Mouse (Mus musculus) small intestine, adult 2 months (tissue): ENCODE results near the gene D930007J09Rik.

Experiments
- CTCF ChIP-seq: fragments of 200-500 bp; IDR thresholded peaks from 2 replicates; pipeline ENCODE4 v1.5.1; 2012; ENCODE audit warnings: low read depth, mild to moderate bottlenecking, control low read depth, inconsistent platforms, low read length, moderate library complexity, mixed read lengths; ENCODE audit not compliant: insufficient replicate concordance, insufficient read length; ENCODE audit errors: extremely low read depth
- POLR2A ChIP-seq: fragments of 200-500 bp; IDR thresholded peaks from 2 replicates; pipeline ENCODE4 v1.6.1; 2012; ENCODE audit warnings: low read depth, mild to moderate bottlenecking, control low read depth, inconsistent platforms, low read length, moderate library complexity

DNA sequence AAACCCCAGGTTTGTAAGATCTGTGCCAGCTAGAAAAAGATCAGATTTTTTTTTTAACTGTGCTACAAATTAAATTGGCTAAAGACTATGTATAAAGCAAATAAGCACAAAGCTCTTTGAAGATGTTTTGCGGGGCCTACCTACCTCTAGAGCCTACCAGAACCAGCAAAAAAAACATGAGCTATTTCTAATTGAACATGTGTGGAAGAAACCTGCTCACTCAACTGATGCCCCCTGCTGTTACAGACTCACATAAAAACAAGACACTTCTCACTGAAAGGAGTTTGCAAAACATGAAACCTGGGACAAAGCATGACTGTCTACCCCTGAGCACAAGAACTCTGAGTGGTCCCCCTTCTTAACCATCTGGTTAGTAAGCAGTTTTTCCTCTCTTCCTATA, 5.6 kb downstream of the D930007J09Rik start:
- TF ChIP-seq CTCF (no peak), POLR2A (no peak)
